Mouse (Mus musculus) granulocyte monocyte progenitor cell, adult 5-6 weeks (primary cell): ENCODE data around the gene Wdr74. TPM values are rescaled to one million over a fixed set of nuclear protein-coding genes. Genes with fewer than 3 reads are reported as not detected.

Experiments
- ATAC-seq: replicated peaks from 2 replicates; pipeline ENCODE4 v1.8.0; 2016; ENCODE audit warnings: mild to moderate bottlenecking, moderate TSS enrichment, inconsistent platforms; ENCODE audit not compliant: poor library complexity, severe bottlenecking
- total RNA-seq, 2 experiments: library from RNA; stranded (forward) in 1 of 2; stranded (reverse) in 1 of 2; fragments of 200-712, 200-1000 nt in 1 of 2; fragments of >200 nt in 1 of 2; fragmentation: Nextera tagmentation in 1 of 2; gene quantifications; 2 replicates each; pipeline ENCODE4 v1.2.3; 2014 to 2017

Gene Wdr74
- total RNA-seq, 2 experiments from 2014 or later = 136 to 196 TPM

DNA sequence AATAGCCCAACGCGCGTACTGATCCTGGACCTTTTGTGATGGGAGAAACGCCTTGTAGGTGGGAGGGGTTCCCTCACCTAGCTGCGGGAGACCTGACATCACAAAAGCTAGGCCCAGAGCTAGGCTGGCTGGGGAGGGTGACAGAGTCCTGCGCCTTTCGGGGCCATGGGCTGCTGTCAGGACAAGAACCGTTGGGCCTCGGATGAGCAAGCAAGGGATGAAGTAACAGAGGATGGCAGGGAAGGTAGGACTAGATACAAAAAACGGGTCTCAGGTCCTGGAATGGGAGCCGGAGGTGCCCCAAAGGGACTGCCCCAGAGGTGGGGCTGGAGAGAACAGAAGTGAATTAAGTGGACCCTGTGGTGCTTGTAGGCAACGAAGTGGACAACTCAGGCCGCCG lies 5.0 kb downstream of the Wdr74 start, which contains the start of gene 1700092M07Rik:
TSS of gene 1700092M07Rik (plus strand) at position 116 of the 400 bp plus-strand sequence.
- no peak for ATAC-seq

DNA sequence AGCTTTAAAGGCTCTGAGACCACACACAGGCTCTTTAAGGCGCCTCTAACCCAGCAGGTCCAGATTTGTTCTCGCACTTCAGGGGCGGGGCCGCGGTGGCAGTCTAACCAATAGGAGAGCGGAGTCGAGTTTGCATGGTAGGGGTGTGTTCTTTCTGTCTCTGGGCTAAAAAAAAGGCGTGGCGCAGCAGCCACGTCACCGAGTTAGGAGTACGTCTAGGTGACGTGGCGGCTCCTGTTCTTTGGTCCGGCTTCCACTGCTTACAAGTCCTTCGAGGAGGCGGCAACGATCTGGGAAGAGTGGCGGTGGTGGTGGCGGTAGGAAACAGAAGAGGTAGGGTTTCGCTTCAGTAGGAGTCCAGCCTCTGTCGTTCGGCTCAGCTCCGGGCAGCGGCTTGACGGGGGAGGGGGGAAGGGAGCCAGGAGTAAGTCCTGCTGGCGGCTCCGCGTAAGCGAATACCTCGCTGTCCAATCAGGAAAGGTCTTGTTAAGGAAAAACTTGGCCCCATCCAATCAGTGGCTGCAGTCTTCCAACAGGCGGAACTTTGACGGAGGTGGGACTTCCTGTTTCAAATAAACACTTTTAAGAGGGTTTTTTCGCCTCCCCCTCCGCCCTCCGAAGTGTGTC lies 5.7 kb downstream of the Wdr74 start, which contains the start of gene Stx5a:
TSS of gene Stx5a (plus strand) at position 171 of the 627 bp plus-strand sequence.
- peak; percentile 90 for ATAC-seq

DNA sequence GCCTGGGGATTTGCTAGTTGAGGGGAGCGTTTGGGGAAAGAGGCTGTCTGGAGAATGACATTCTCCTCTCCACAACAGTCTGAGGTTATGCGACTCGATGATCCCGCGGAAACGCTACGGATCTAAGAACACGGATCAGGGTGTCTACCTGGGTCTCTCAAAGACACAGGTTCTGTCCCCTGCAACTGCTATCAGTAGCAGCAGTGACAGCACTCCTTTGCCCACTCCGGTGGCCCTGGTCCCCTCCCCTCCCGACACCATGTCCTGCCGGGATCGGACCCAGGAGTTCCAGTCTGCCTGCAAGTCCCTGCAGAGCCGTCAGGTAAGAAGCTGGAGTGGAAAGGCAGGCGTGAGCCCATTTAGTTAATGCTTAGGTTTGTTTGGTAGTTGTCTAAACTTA lies 6.5 kb downstream of the Wdr74 start:
- ATAC-seq = no peak

DNA sequence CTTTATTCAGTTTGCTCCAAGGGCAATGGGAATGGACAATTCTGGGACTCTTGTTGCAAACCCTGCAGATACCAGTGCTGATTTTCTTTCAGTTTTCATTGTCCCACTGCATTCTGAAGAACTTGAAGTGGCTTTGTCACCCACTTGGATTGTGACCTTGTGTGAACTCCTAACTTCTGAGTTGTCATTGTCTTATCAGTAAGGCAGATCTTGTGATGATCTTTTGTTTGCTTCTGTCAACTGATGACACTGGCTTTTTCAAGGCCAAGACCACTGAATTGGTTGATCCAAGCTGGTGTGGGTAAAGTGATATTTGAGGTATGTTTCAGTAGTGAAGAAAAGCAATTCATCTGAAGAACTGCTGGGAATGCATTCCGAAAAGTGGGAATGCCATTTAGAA lies 9.8 kb downstream of the Wdr74 start:
- no peak for ATAC-seq

DNA sequence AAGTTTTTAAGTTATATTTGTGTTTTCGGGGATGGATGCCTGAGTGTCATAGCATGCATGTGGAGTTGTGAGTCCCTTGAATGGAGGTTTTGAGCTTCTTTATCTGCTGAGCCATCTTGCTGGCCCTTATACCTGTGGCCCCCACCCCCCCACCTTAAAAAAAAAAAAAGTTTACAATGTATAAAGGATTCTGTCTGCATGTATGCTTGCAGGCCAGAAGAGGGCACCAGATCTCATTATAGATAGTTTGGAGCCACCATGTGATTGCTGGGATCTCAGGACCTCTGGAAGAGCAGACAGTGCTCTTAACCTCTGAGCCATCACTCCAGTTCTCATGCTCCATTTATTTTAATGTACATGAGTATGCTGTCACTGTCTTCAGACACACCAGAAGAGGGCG lies 11.7 kb downstream of the Wdr74 start:
- ATAC-seq = peak; percentile 50

DNA sequence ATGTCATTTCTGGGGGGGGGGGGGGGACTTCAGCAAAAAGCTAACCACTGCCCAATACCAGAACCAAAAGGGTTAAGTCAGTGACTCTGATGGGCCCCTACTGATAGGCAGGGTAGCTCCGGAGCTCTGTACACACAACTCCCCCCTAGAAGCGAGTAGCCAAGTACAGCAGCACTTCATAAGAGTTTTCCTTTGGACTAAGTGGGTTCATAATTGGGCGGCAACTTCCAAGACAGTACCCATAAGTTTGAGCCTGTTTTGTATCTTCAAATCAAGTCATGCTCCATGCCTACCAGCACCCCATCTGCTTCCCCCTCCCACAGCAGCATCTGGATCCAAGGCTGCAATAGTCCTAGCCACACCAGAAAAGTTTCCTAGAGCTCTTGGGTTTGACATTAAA lies 20.0 kb downstream of the Wdr74 start:
- ATAC-seq = no peak

DNA sequence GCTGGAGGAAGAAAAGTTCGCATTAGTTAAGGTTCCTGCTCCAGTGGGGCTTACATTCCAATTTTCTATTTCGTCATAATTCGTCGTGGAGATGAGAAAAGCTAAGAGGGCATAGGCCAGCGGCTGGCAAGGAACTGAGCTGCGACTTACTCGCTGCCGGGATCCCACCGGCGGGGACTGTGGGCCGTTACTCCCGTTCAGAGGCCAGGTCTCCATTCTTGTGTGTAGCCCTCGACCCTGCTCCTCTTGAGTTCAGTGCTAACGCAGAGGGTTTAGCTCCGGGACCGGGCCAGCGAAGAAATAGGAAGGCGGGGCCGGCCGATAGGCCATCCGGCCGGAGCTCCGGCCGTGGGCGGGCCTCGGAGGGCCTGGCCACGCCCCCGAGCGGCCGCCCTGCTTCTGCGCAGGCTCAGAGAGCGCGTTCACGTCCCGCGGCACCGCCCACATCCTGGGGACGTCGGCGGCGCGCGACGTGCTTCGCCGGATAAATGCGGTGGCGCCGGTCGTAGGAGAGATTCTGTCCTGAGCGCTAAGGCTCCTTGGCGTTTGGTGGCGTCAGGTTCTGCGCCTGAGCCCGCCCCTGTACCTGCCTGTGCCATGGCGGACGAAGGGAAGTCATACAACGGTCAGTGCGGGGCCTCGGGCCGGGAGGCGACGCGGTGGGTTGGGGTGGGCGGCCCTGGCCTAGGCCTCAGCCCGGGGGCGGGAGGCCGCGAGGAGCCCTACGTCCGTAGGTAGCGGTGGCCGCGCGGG lies 21.2 kb downstream of the Wdr74 start, which contains the start of gene Nxf1:
TSS of gene Nxf1 (plus strand) at position 439 of the 753 bp plus-strand sequence.
- ATAC-seq = peak; percentile 92

DNA sequence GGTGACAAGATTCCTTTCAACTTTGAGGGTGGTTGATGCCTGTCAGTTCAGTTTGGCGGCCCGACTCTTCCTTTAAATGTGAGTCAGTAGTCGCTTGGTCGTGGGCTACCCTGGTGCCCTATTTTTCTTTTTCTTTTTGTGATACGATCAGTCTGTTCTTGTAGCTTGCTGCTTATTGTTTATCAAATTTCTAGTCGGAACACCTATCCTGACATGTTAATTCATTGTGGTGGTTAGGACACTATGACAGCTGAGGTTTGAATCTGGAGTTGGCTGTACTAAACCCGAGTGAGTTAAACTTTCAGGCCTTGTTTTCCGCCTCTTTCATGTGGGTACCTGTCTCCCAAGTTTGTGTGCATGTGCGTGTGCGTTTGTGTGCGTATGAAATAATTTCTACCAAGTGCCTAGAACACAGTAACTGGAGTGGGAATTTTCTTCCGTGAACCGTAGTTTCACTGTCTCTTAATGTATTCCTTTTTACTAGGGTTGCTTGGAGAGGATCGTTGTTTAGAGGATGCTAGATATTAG lies 21.9 kb downstream of the Wdr74 start:
- no peak for ATAC-seq

DNA sequence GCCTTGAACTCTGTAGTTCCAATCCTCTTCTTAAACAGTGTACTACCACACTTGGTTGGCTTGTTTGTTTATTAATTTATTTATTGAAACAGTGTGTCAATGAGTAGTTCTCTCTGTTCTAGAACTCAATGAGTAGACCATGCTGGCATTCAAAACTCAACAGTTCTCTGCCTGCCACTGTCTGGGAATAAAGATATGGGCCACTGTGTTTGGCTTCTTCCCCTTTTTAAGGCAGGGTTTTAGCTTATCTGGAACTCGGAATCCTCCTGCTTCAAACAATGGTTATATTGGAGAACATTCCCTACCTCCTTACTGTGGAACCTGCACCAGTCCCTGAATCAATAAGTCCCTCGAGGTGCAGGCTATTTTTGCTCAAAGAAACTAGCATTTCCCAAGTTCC lies 23.3 kb downstream of the Wdr74 start:
- ATAC-seq = no peak

DNA sequence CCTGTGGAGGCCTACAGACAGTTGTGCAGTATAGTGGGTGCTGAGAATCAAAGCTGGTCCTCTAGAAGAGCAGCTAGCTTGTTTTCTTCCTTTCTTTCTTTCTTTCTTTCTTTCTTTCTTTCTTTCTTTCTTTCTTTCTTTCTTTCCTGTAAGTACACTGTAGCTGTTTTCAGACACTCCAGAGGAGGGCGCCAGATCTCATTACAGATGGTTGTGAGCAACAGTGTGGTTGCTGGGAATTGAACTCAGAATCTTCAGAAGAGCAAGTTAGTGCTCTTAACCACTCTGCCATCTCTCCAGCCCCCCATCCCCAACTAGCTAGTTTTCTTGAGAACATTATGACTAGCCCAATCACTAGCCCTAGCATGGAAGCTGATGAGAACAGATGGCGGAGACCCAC lies 25.1 kb downstream of the Wdr74 start:
- no peak for ATAC-seq

DNA sequence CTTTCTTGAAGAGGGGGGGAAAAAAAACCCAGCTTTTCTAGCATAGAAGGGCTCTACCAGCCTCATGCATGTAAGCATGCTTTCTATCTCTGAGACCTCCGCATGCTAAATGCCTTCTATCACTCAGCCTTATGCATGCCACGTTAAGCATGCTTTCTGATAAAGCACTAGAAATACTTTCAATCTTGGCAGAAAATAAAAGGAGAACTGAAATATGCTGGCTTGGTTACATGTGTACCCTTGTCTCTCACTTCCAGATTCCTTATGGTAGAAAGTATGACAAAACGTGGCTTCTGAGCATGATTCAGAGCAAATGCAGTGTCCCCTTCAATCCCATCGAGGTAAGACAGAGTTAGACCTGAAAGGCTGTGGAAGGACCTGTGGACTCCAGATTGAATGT lies 27.6 kb downstream of the Wdr74 start:
- peak; percentile 48; the same call in 1 of the 2 replicates for ATAC-seq

DNA sequence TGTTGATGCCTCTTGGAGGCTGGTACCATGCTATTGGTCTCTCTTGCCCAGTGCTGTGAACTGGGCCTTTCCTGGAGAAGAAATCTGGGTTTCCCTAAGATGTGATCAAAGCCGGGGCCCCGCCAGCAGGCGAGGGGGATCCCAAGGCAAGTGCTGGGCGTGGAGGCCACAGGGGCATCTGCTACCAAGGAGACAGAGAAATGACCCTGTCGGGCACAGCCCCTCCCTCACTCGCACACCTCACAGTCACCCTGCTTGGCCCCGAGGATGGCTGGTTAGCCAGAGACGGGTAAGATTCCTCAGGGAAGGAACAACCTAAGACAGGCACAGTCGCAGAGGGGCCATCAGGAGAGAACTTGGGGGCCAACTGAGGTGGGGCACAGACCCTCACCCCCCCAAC lies 29.9 kb downstream of the Wdr74 start:
- ATAC-seq = no peak

DNA sequence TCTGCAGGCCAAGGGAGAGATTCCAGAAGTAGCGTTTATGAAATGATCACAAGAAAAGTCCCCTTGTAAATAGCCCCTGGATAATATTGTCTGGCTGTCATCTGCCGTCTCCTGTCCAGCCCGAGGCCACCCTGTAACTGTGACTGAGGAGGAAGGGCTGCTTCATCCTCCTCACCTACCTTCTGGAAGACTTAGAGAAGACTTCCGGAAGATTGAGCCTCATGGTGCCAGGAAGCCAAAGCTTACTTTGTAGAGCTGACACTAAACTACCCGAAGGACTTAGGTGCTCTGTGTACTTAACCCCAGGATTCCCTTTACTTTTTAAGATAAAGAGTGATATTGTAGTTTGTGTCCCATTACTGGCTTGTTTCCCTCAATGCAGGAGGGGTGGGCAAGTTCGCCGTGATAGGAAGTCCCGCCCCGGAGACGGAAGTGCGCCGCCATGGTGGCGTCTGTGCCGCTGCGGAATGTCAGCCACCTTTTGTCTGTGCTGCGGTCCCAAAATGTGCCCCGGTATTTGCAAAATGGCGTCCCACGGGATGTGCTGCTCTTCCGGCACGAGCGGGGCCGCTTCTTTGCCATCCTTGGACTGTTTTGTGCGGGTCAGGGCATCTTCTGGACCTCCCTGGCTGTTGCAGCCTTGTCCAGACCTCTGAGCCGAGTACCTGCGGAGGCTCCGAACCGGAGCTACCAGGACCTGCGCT lies 35.1 kb downstream of the Wdr74 start, which contains the start of gene Tmem223:
TSS of gene Tmem223 (plus strand) at position 430 of the 704 bp plus-strand sequence.
- peak; percentile 54 for ATAC-seq

DNA sequence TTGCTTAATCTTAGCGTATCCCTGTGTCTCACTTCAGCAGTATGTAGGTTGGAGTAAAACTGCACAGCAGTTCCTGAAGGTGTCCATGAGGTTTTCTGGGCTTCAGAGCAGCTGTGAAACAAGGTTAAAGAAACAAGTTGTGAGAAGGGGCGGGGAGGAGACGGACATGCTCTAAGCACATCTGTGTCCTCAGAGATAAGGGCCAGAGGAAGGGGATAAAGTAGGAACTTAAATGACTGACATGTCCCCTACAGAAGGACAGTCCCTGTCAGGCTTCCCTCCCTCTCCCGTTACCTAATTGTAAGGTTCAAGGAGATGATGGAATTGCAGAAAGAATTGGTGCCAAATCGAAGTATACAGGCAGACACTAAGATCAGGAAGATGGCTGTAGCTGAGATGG lies 37.4 kb downstream of the Wdr74 start:
- no peak for ATAC-seq

DNA sequence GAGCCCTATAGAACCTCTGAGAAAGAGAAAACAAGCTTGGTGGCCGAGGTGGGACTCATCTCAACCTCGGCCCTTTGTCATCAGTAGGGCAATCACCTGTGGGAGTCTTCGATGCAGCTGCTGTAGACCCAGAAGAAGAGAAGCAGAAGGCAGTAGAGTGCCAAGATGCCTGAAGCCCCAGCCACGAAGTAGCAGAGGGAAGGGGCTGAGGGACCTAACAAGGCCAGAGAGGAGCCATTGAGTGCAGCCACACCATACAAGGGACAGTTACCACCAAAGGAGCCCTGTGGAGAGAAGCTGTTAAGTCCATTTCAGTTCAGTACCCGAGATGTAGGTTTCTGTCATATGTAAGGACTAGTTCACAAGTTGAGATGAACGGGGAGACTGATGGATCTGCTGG lies 37.8 kb downstream of the Wdr74 start:
- ATAC-seq = no peak

DNA sequence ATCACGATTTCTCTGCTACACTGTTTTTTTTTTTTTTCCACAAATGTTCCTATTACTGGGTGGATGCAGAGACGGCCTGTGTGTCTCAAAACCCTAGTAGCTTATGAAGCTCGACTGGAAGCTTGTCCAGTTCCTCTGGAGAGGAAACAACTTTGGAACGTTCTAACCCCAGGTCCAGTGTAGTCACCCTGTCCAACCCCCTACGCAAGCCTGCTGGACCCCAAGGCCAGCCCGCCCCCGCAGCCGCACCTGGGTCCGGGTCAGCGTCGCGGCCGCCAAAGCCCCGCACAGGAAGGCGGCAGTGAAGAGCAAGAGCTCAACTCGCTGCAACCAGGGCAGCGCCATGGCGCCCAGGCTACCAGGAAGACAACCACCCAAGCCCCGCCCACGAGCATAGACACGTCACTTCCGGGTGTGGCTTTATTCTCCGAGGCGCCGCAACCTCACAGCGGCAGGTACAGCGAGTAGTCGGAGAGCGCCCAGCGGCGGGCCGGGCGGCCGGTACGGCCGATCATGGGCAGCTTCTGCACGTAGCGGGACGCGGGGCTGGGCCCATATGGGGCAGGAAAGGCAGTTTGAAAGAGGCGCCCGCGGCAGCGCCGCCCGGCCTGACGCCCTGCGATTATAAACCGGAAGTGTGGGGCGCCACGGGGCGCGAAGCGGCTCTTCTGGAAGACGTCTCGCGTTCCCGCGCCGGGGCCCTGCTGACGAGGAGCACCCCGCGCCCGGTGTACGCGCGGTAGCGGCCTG lies 38.6 kb downstream of the Wdr74 start, which contains the start of gene Tmem179b:
TSS of gene Tmem179b (minus strand) at position 382 of the 750 bp plus-strand sequence.
- ATAC-seq = peak; percentile 85

DNA sequence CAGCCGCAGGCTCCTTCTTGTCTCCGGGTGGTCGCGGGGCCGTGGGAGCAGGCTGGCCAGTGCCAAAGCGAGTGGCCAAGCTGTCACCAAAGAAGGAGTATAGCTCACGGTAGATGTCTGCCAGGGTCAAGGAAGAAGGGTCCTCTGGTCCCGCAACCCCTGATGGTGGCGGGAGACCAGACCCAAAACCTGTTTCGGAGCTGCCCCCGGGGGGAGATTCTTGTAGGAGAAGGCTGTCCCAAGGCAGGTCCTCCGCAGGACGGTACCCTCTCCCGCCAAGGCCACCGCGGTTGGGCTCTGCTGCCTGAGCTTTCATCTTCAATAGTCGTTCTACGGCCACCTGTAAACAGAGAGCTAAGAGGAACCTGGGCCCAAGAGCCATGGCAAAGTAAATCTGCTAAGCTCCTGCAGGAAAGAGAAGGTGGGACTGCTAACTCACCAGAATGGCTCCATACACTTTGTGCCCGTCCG lies 39.4 kb downstream of the Wdr74 start:
- ATAC-seq = no peak

DNA sequence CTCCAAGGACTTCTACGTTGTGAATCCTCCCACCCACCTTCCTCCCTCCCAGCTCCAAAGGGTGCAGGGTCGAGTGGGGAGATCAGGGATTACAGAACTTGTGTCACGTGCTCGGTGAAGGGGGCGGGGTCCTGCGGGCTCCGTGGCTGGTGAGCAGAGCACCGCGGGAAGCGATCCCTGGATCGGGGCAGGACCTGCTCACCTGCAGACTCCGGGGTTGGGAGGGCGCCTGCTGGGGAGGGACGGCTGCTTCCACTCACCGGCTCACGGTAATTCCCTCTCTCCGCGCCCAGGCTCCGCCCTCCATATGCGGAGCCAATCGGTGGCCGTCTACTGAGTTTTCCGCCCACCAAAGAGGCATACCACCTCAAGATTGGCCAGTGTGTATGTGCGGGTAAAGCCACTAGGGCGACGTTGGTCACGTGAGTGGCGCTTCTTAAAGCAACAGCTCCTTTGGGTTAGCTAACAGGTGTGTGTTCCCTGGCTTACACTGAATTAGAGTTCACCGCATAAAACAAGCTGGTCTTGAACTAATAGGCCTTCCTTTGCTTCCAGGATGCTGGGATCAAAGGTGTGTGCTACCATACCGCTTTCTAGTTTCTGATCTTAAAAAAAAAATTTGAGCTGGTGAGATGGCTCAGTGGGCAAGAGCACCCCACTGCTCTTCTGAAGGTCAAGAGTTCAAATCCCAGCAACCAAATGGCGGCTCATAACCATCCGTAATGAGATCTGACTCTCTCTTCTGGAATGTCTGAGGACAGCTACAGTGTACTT lies 50.6 kb downstream of the Wdr74 start, which contains the start of gene Taf6l:
TSS of gene Taf6l (minus strand) at position 410 of the 774 bp plus-strand sequence.
- ATAC-seq = peak; percentile 99

DNA sequence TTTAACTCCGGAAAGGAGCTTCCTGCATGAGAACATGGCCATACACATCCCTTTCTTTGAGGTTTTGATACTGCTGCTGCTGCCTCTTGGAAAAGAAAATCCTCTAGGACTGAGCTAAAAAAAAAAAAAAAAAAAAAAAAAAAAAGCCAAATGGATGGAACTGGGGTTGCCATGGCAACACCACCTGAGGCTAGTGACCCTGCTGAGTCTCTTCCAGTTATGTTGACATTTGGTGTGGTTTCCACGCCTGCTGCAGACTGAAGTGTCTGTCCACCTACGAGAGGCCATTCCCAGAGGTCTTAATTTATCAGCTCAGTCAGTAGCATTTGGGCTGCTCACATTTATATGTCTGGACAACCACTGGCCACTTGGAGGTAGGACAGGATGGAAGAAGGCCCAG lies 52.9 kb downstream of the Wdr74 start:
- ATAC-seq = no peak
